ENCODE assay signal across 9 mouse cellular contexts in the genomic region with DNA sequence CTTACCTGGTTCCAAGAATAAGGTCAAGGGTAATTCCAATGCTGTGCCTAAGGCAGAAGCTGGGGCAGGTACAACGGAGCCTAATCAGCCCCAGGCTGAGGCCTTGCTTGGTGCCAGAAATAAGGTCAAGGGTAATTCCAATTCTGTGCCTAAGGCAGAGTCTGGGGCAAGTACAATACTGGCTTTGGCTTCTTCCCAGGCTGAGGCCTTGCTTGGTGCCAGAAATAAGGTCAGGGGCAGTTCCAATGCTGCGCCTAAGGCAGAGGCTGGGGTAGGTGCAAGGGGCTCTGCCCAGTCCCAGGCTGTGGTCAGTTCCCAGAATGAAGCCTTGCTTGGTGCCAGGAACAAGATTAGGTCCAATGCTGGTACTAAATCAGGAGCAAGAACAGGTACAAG.
"Had no signal": no experiment of that assay in that cellular context is flagged by ENCODE, and none has a peak within 500 bp of the region (broad histone marks: within the 10 kb centered on the region; RNA-seq: fewer than 3 reads in every experiment).

No protein-coding gene starts in this region.

- ATAC-seq: midbrain, embryonic 13.5 days had no signal

- H3K4me2 ChIP-seq: limb, embryonic 15.5 days; midbrain, embryonic 13.5 days had no signal

- H3K9ac ChIP-seq: limb, embryonic 15.5 days; liver, embryonic 14.5 days; midbrain, embryonic 13.5 days had no signal

- DNase-seq: layer of hippocampus, adult 9-11 months; layer of hippocampus, postnatal 36 days; lung, adult 18-20 months; right cerebral cortex, postnatal 14 days; thymus, postnatal 4 days had no signal

- H3K27ac ChIP-seq: limb, embryonic 15.5 days; liver, embryonic 14.5 days; midbrain, embryonic 13.5 days; stomach, postnatal 0 days had no signal

- H3K9me3 ChIP-seq: limb, embryonic 15.5 days; midbrain, embryonic 13.5 days had no signal

- H3K27me3 ChIP-seq: midbrain, embryonic 13.5 days had no signal

- H3K4me1 ChIP-seq: limb, embryonic 15.5 days had no signal

- H3K4me3 ChIP-seq: limb, embryonic 15.5 days; midbrain, embryonic 13.5 days had no signal
